Mouse (Mus musculus): ENCODE data around the gene Gm4952. TPM values are rescaled to one million over a fixed set of nuclear protein-coding genes. Genes with fewer than 3 reads are reported as not detected.

The Gm4952 gene
- polyA plus RNA-seq, 1 experiment from 2014 or later, result not detected

DNA sequence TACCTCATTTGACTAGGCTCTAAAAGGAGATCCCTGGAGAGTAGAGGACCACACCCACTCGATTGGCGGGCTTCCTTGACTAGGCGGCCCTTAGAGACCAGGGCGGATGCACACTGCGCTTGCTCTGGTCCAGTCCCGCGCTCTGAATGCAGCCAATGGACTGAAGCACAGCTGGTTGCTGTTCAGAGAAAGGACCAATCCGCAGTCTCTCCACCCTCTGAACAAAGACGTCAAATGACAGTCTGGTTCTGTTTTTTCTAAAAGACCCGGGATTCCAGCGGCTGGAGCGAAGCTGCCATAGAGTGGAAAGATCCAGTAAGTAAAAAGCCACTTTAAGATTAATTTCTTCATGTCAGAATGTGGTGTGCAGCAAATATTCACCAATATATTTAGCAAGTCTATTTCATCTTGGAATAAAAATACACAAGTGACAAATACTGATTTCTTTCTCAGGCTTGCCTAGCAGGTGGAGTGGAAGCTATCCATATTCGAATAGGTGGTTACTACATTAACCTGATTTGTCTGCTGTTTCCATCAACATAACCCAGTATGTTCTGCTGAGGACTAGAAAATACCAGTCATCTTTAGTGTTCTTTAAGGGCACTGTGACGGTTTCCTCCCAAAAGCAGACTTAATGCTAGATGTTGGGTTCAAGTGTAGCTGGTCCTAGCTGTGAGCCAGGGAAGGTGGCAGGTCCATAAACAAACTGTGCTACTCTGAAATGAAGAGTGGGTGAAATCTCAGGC lies 26.3 kb upstream of the Gm4952 start:
- ATAC-seq (replicated peaks; ENCODE audit: extremely low read depth, insufficient read depth, low FRiP score), result peak; percentile 98
- peaks cover 12% of the 10 kb centered on the region for H3K4me1 ChIP-seq (ENCODE audit: control insufficient read depth, insufficient read depth, low read length)
- H3K27ac ChIP-seq (ENCODE audit: low read length), result peak overlapping the region; percentile 79
- 5% methylated on average over 14 of the region's 14 CpGs for WGBS
- H3K4me3 ChIP-seq (ENCODE audit: low read length), result peak overlapping the region; percentile 64
- peaks cover 4% of the 10 kb centered on the region for H3K36me3 ChIP-seq (ENCODE audit: control insufficient read depth, insufficient read depth)
- peak overlapping the region; percentile 70 for H3K4me2 ChIP-seq (ENCODE audit: low read depth, low read length)
- H3K9me3 ChIP-seq (replicated peaks; ENCODE audit: control insufficient read depth, low read length), result no peaks in the 10 kb centered on the region
- no peaks in the 10 kb centered on the region for H3K27me3 ChIP-seq (ENCODE audit: control insufficient read depth, insufficient read depth, low read length)
- H3K9ac ChIP-seq (ENCODE audit: low read length), result peak overlapping the region; percentile 62

DNA sequence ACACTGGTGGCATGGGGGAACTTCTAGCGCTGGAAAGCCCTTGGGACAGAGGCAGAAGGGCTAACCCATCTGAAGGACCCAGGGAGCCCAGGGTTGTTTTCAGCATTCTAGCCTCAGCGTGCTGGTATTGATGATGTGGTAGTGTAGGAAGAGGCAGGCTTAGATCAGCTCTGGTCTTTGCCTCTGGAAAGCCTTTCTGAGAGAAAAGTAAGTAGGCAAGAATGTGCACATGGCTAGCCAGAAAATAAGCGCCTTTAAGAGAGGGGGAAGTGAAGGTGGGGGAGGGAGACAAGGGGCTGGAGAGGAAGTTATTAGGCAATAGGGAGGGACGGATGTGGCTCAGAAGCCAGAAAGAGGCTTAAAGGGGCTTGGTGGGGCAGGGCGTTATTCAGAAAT lies 25.8 kb upstream of the Gm4952 start:
- 8% methylated on average over 5 of the region's 5 CpGs for WGBS
- peak overlapping the region; percentile 79 for H3K27ac ChIP-seq (ENCODE audit: low read length)
- H3K9me3 ChIP-seq (replicated peaks; ENCODE audit: control insufficient read depth, low read length), result no peaks in the 10 kb centered on the region
- ATAC-seq (replicated peaks; ENCODE audit: extremely low read depth, insufficient read depth, low FRiP score), result no peak
- H3K4me3 ChIP-seq (ENCODE audit: low read length), result peak overlapping the region; percentile 64
- H3K4me2 ChIP-seq (ENCODE audit: low read depth, low read length), result peak overlapping the region; percentile 70
- peaks cover 12% of the 10 kb centered on the region for H3K4me1 ChIP-seq (ENCODE audit: control insufficient read depth, insufficient read depth, low read length)
- peak overlapping the region; percentile 62 for H3K9ac ChIP-seq (ENCODE audit: low read length)
- no peaks in the 10 kb centered on the region for H3K27me3 ChIP-seq (ENCODE audit: control insufficient read depth, insufficient read depth, low read length)
- peaks cover 4% of the 10 kb centered on the region for H3K36me3 ChIP-seq (ENCODE audit: control insufficient read depth, insufficient read depth)

DNA sequence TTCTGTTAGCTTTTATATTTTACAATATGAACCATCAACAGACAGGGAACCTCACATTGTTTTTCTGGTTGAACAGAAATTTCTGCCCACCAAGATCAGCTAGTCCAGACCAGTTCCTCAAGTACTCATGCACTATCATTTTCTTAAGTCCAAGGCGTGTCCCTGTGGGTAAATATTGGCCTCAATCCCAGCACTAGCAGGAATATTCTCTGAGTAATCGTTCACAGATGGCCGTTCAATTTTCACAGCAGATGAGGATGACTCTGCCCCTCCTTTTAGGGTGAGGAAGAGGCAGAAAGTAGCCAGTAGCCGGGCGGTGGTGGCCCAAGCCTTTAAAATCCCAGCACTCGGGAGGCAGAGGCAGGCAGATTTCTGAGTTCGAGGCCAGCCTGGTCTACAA lies 24.7 kb upstream of the Gm4952 start:
- H3K4me3 ChIP-seq (ENCODE audit: low read length), result no peak overlapping the region
- H3K27me3 ChIP-seq (ENCODE audit: control insufficient read depth, insufficient read depth, low read length), result no peaks in the 10 kb centered on the region
- peaks cover 4% of the 10 kb centered on the region for H3K36me3 ChIP-seq (ENCODE audit: control insufficient read depth, insufficient read depth)
- H3K9me3 ChIP-seq (replicated peaks; ENCODE audit: control insufficient read depth, low read length), result no peaks in the 10 kb centered on the region
- H3K4me1 ChIP-seq (ENCODE audit: control insufficient read depth, insufficient read depth, low read length), result peaks cover 12% of the 10 kb centered on the region
- 76% methylated on average over 7 of the region's 7 CpGs for WGBS
- ATAC-seq (replicated peaks; ENCODE audit: extremely low read depth, insufficient read depth, low FRiP score), result no peak
- H3K27ac ChIP-seq (ENCODE audit: low read length), result no peak overlapping the region
- H3K4me2 ChIP-seq (ENCODE audit: low read depth, low read length), result peak overlapping the region; percentile 70
- H3K9ac ChIP-seq (ENCODE audit: low read length), result no peak overlapping the region

DNA sequence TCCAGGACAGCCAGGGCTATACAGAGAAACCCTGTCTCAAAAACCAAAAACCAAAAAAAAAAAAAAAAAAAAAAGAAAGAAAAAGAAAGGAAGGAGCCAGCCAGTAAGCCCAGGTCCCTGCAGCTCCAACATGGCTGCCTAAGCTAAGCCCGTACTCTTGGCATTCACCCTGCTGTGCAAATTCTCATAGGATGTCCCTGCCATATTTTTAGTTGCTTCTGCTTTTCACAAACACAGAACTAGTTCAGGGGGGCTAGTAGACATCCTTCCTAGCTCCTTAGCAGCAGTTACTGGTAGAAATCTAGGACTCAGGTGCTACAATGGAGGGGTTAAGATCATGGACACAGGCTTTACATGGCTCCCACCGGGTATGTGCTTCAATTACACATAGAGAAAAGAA lies 24.3 kb upstream of the Gm4952 start:
- no peak overlapping the region for H3K4me2 ChIP-seq (ENCODE audit: low read depth, low read length)
- no peak overlapping the region for H3K9ac ChIP-seq (ENCODE audit: low read length)
- no peak for ATAC-seq (replicated peaks; ENCODE audit: extremely low read depth, insufficient read depth, low FRiP score)
- H3K36me3 ChIP-seq (ENCODE audit: control insufficient read depth, insufficient read depth), result peaks cover 4% of the 10 kb centered on the region
- H3K9me3 ChIP-seq (replicated peaks; ENCODE audit: control insufficient read depth, low read length), result no peaks in the 10 kb centered on the region
- no peak overlapping the region for H3K4me3 ChIP-seq (ENCODE audit: low read length)
- H3K27ac ChIP-seq (ENCODE audit: low read length), result no peak overlapping the region
- no peaks in the 10 kb centered on the region for H3K27me3 ChIP-seq (ENCODE audit: control insufficient read depth, insufficient read depth, low read length)
- 89% methylated on average over 2 of the region's 2 CpGs for WGBS
- H3K4me1 ChIP-seq (ENCODE audit: control insufficient read depth, insufficient read depth, low read length), result peaks cover 12% of the 10 kb centered on the region

DNA sequence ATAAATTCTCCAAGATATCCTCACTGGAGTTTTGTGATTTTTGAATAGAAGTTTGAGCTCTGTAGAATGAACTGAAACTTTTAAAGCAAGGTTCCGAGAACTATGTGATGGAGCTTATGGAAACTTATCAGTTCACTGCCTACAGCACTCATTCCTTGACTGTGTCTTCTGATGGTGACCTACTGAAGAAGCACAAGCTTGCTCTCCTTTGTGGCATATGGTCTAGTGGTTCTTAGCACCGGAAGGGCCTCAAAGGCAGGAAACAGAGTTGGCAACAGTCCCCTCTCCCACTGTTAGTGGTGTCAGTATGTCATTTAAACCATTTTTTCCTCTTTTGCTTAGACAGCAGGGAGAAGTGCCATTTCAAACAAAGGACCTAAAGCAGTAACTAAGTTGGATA lies 23.1 kb upstream of the Gm4952 start:
- H3K4me1 ChIP-seq (ENCODE audit: control insufficient read depth, insufficient read depth, low read length), result peaks cover 12% of the 10 kb centered on the region
- WGBS, result 76% methylated on average over 2 of the region's 2 CpGs
- H3K9me3 ChIP-seq (replicated peaks; ENCODE audit: control insufficient read depth, low read length), result no peaks in the 10 kb centered on the region
- no peak for ATAC-seq (replicated peaks; ENCODE audit: extremely low read depth, insufficient read depth, low FRiP score)
- H3K27ac ChIP-seq (ENCODE audit: low read length), result no peak overlapping the region
- peaks cover 4% of the 10 kb centered on the region for H3K36me3 ChIP-seq (ENCODE audit: control insufficient read depth, insufficient read depth)
- no peaks in the 10 kb centered on the region for H3K27me3 ChIP-seq (ENCODE audit: control insufficient read depth, insufficient read depth, low read length)
- H3K9ac ChIP-seq (ENCODE audit: low read length), result no peak overlapping the region
- no peak overlapping the region for H3K4me3 ChIP-seq (ENCODE audit: low read length)
- no peak overlapping the region for H3K4me2 ChIP-seq (ENCODE audit: low read depth, low read length)

DNA sequence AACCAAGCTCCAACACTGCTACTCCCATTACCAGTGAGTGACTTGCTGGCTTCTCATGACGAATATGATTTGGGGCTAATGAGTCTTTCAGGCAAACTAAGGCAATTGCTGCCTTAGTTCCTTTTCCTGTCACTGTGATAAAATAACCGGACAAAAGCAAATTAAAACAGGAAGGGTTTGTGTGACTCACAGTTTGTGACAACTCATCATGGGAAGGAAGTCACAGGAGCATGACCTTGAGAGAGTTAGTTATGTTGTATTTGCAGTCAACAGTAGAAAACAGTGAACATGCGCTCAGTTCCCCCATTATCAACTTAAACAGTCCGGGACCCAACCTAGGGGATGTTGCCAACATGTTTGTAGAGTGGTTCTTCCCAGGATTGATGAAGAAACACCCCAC lies 14.5 kb upstream of the Gm4952 start:
- ATAC-seq (replicated peaks; ENCODE audit: extremely low read depth, insufficient read depth, low FRiP score), result no peak
- Histone ChIP-seq H3K9me3 (replicated peaks; ENCODE audit: control insufficient read depth, low read length) (no peaks in the 10 kb centered on the region), H3K27me3 (ENCODE audit: control insufficient read depth, insufficient read depth, low read length) (no peaks in the 10 kb centered on the region), H3K36me3 (ENCODE audit: control insufficient read depth, insufficient read depth) (peaks cover 2% of the 10 kb centered on the region; the same call in 1 of the 2 replicates), H3K27ac (ENCODE audit: low read length) (no peak overlapping the region), H3K4me3 (ENCODE audit: low read length) (no peak overlapping the region), H3K4me1 (ENCODE audit: control insufficient read depth, insufficient read depth, low read length) (no peaks in the 10 kb centered on the region), H3K4me2 (ENCODE audit: low read depth, low read length) (no peak overlapping the region), H3K9ac (ENCODE audit: low read length) (no peak overlapping the region)
- WGBS, result 62% methylated on average over 4 of the region's 4 CpGs

DNA sequence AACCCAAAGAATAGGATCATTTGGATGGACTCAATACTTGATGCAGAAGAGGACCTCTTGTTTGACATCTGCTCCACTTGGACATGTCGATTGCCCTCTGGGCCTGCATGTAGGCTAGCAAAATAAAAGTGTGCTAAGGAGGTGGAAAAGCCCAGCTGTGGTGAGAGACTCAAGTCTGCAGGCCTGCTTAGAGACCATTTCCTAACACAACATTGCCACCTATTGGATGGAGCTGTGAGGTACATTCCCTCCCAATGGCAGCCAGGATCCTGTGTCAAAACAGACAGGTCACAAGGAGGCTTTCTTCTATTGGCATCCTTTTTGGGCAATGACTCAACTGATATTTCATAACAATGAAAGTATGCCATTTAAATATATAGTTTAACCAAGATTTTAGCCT lies 7.9 kb upstream of the Gm4952 start:
- H3K4me2 ChIP-seq (ENCODE audit: low read depth, low read length), result no peak overlapping the region
- peak; percentile 56 for ATAC-seq (replicated peaks; ENCODE audit: extremely low read depth, insufficient read depth, low FRiP score)
- 7% methylated on average over 1 of the region's 1 CpGs for WGBS
- H3K9ac ChIP-seq (ENCODE audit: low read length), result no peak overlapping the region
- H3K36me3 ChIP-seq (ENCODE audit: control insufficient read depth, insufficient read depth), result no peaks in the 10 kb centered on the region
- no peaks in the 10 kb centered on the region; the same call in 1 of the 2 replicates for H3K4me1 ChIP-seq (ENCODE audit: control insufficient read depth, insufficient read depth, low read length)
- H3K4me3 ChIP-seq (ENCODE audit: low read length), result no peak overlapping the region
- no peaks in the 10 kb centered on the region for H3K9me3 ChIP-seq (replicated peaks; ENCODE audit: control insufficient read depth, low read length)
- no peaks in the 10 kb centered on the region for H3K27me3 ChIP-seq (ENCODE audit: control insufficient read depth, insufficient read depth, low read length)
- no peak overlapping the region for H3K27ac ChIP-seq (ENCODE audit: low read length)

DNA sequence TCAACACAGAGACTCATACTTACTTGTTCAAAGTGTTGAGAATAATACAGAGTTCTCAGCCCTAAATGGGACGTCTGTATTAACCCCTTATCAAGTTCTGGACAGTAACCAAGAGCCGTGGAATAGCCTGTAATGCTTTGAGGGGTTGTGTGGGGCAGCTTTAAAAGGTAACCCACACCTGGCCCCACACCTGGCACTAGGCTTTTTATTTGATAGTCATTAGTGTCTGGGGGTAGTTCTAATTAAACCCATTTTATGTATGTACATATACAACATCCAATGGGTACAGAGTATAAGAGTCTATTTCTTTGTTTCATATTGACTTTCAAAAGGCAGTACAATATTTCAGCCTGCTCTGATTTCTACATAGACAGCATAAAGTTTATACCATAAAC lies 4.6 kb upstream of the Gm4952 start:
- H3K27ac ChIP-seq (ENCODE audit: low read length), result no peak overlapping the region
- H3K36me3 ChIP-seq (ENCODE audit: control insufficient read depth, insufficient read depth), result no peaks in the 10 kb centered on the region
- no peaks in the 10 kb centered on the region for H3K27me3 ChIP-seq (ENCODE audit: control insufficient read depth, insufficient read depth, low read length)
- H3K4me2 ChIP-seq (ENCODE audit: low read depth, low read length), result peak overlapping the region; percentile 89
- WGBS, result 51% methylated on average over 2 of the region's 2 CpGs
- H3K9ac ChIP-seq (ENCODE audit: low read length), result no peak overlapping the region
- H3K4me1 ChIP-seq (ENCODE audit: control insufficient read depth, insufficient read depth, low read length), result no peaks in the 10 kb centered on the region; the same call in 1 of the 2 replicates
- no peak for ATAC-seq (replicated peaks; ENCODE audit: extremely low read depth, insufficient read depth, low FRiP score)
- peak overlapping the region; percentile 69 for H3K4me3 ChIP-seq (ENCODE audit: low read length)
- H3K9me3 ChIP-seq (replicated peaks; ENCODE audit: control insufficient read depth, low read length), result no peaks in the 10 kb centered on the region

DNA sequence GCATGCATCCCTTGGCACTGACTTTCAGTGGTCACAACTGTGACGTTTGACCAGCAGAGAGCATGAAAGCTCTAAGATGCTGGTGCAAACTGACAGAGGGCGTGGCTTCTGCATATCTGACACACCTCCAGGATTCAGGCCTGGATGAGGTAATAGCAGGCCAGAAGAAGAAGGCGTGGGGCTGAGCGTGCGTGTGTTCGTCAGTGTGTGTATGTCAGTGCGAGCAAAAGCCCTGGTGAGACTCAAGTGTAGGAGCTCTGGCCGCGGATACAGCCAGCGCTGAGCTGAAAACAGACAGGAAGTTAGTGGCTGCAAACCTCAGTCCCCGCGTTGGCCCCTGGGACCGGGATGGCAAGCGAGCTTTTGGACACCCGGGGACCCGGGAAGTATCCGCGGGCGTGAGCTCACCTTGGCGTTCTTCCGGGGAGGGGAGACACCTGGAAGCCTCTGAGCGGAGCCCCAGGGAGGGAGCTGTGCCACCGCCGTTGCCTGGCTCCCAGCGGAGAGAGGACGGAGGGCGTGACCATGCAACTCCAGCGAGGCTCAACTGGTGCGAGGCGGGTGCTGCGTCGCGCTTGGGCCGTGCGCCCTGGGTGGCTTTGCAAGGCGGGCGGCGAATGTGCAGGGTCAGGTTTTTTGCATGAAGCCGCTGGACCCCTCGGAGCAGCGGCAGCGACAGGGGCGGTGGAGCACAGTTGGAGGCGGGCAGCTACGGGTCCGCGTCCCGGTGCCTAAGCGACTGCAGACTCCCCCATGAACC lies 4.1 kb upstream of the Gm4952 start:
- Histone ChIP-seq H3K9ac (ENCODE audit: low read length) (peak overlapping the region; percentile 74), H3K9me3 (replicated peaks; ENCODE audit: control insufficient read depth, low read length) (no peaks in the 10 kb centered on the region), H3K4me3 (ENCODE audit: low read length) (peak overlapping the region; percentile 69), H3K27ac (ENCODE audit: low read length) (0 out of 2 replicates have a peak overlapping the region, but pooled peaks have one; percentile 14), H3K36me3 (ENCODE audit: control insufficient read depth, insufficient read depth) (no peaks in the 10 kb centered on the region), H3K27me3 (ENCODE audit: control insufficient read depth, insufficient read depth, low read length) (no peaks in the 10 kb centered on the region), H3K4me1 (ENCODE audit: control insufficient read depth, insufficient read depth, low read length) (no peaks in the 10 kb centered on the region; the same call in 1 of the 2 replicates), H3K4me2 (ENCODE audit: low read depth, low read length) (peak overlapping the region; percentile 89)
- peak; percentile 88 for ATAC-seq (replicated peaks; ENCODE audit: extremely low read depth, insufficient read depth, low FRiP score)
- WGBS, result under 1% methylated on average over 49 of the region's 49 CpGs
